24 mouse cellular contexts compared by ENCODE assay signal in genomic region chr10:107948038-107948437, GRCm38 (mm10). TPM values are rescaled to one million over a fixed set of nuclear protein-coding genes. Genes with fewer than 3 reads are reported as not detected.
A peak's percentile ranks its signal among the peaks of the same experiment; 100 is the strongest.
DNase-seq lines count a peak whose midpoint lies in the region; ATAC-seq and TF ChIP-seq lines count a peak whose summit lies in the region.
"Had no signal": no experiment of that assay in that cellular context is flagged by ENCODE, and none has a peak within 500 bp of the region (broad histone marks: within the 10 kb centered on the region; RNA-seq: fewer than 3 reads in every experiment).

No protein-coding gene starts in this region.

- no peaks in the 10 kb centered on the region for H3K27me3 ChIP-seq in C2C12 (ENCODE audit: control insufficient read depth, insufficient read depth, insufficient read length)
- H3K27me3 ChIP-seq in liver, embryonic 14.5 days (ENCODE audit: control insufficient read depth, insufficient read depth, low read length): no peaks in the 10 kb centered on the region
- no peaks in the 10 kb centered on the region for H3K27me3 ChIP-seq in midbrain, embryonic 13.5 days
- H3K27me3 ChIP-seq: forebrain, embryonic 12.5 days; heart, embryonic 15.5 days; limb, embryonic 15.5 days; midbrain, embryonic 15.5 days; stomach, embryonic 15.5 days had no signal

- H3K9me3 ChIP-seq in liver, embryonic 14.5 days (ENCODE audit: control insufficient read depth, low read length): no peaks in the 10 kb centered on the region
- no peaks in the 10 kb centered on the region for H3K9me3 ChIP-seq in midbrain, embryonic 13.5 days
- H3K9me3 ChIP-seq: embryonic facial prominence, embryonic 10.5 days; forebrain, embryonic 12.5 days; heart, embryonic 15.5 days; limb, embryonic 15.5 days; midbrain, embryonic 15.5 days; stomach, embryonic 15.5 days had no signal

- H3K4me1 ChIP-seq in liver, embryonic 14.5 days (replicated peaks; ENCODE audit: control insufficient read depth in 2 of 2, insufficient read depth in 2 of 2, low read length in 1 of 2): 0 out of 4 replicates have a peak, but pooled peaks cover 0 to 2% of the 10 kb centered on the region in 2 experiments
- H3K4me1 ChIP-seq in midbrain, embryonic 13.5 days (replicated peaks): no peaks in the 10 kb centered on the region
- H3K4me1 ChIP-seq: forebrain, embryonic 12.5 days; limb, embryonic 15.5 days; midbrain, embryonic 15.5 days; stomach, embryonic 15.5 days had no signal

- no peaks in the 10 kb centered on the region for H3K36me3 ChIP-seq in C2C12 (ENCODE audit: control insufficient read depth, insufficient read depth)
- no peaks in the 10 kb centered on the region for H3K36me3 ChIP-seq in liver, embryonic 14.5 days (replicated peaks; ENCODE audit: control insufficient read depth, insufficient read depth, low read depth)
- H3K36me3 ChIP-seq in midbrain, embryonic 13.5 days: no peaks in the 10 kb centered on the region
- H3K36me3 ChIP-seq: embryonic facial prominence, embryonic 10.5 days; forebrain, embryonic 12.5 days; heart, embryonic 15.5 days; limb, embryonic 15.5 days; midbrain, embryonic 15.5 days; stomach, embryonic 15.5 days had no signal

- H3K27ac ChIP-seq in liver, embryonic 14.5 days: no peak overlapping the region
- no peak overlapping the region for H3K27ac ChIP-seq in midbrain, embryonic 13.5 days
- H3K27ac ChIP-seq: embryonic facial prominence, embryonic 10.5 days; forebrain, embryonic 12.5 days; heart, adult 2 months; heart, embryonic 15.5 days; hindbrain, postnatal 0 days; kidney, postnatal 0 days; limb, embryonic 15.5 days; macrophage; midbrain, embryonic 15.5 days; stomach, embryonic 15.5 days had no signal

- no peak overlapping the region for H3K4me3 ChIP-seq in C2C12 (ENCODE audit: insufficient read depth, poor library complexity, severe bottlenecking)
- H3K4me3 ChIP-seq in liver, embryonic 14.5 days (ENCODE audit: insufficient read depth in 1 of 2, low read depth in 2 of 2, low read length in 2 of 2): no peak overlapping the region
- no peak overlapping the region for H3K4me3 ChIP-seq in midbrain, embryonic 13.5 days (replicated peaks)
- H3K4me3 ChIP-seq: embryonic facial prominence, embryonic 10.5 days; forebrain, embryonic 12.5 days; heart, adult 2 months; heart, embryonic 15.5 days; limb, embryonic 15.5 days; midbrain, embryonic 15.5 days; stomach, embryonic 15.5 days had no signal

- peak; percentile 32 for DNase-seq in NIH3T3 (ENCODE audit: low read depth)
- DNase-seq in liver, embryonic 14.5 days (ENCODE audit: low read depth in 3 of 3, low spot score in 3 of 3): no peak
- DNase-seq in urinary bladder, postnatal 10 days (ENCODE audit: low spot score): no peak
- DNase-seq in cerebellum, postnatal 10 days: no peak
- DNase-seq: adrenal gland, adult 8-10 months; cerebellum, adult 11-12 months; gastrocnemius, postnatal 14 days; heart, adult 2 months; heart, postnatal 4 days; kidney, adult 11 months; right cerebral cortex, postnatal 25 days; thymus, adult 2 months had no signal

- H3K9ac ChIP-seq in liver, embryonic 14.5 days (replicated peaks): no peak overlapping the region
- H3K9ac ChIP-seq in midbrain, embryonic 13.5 days (replicated peaks): no peak overlapping the region
- H3K9ac ChIP-seq: forebrain, embryonic 12.5 days; heart, embryonic 15.5 days; limb, embryonic 15.5 days; midbrain, embryonic 15.5 days; stomach, embryonic 15.5 days had no signal

- ATAC-seq in liver, embryonic 14.5 days (ENCODE audit: insufficient read depth): peak; percentile 21; the same call in 1 of the 2 replicates
- peak; percentile 60 for ATAC-seq in monocyte, adult 5-6 weeks (replicated peaks; ENCODE audit: insufficient number of reproducible peaks, low FRiP score, low TSS enrichment, poor library complexity, severe bottlenecking)
- no peak for ATAC-seq in midbrain, embryonic 13.5 days
- ATAC-seq: hindbrain, postnatal 0 days; midbrain, embryonic 15.5 days had no signal

- TF ChIP-seq EP300 in liver, embryonic 14.5 days (IDR thresholded peaks at IDR 0.05; ENCODE audit: low read depth): no peak

- WGBS in liver, embryonic 14.5 days (ENCODE audit: insufficient replicate concordance): 15% methylated on average over 1 of the region's 1 CpGs
- 74% methylated on average over 1 of the region's 1 CpGs for WGBS in midbrain, embryonic 13.5 days

- no peaks in the 10 kb centered on the region for H3K79me2 ChIP-seq in C2C12 (ENCODE audit: control insufficient read depth, insufficient read depth)

- H3K79me3 ChIP-seq in C2C12 (ENCODE audit: low read depth): no peaks in the 10 kb centered on the region

- H3ac ChIP-seq in C2C12 (ENCODE audit: control insufficient read depth, insufficient read length, low read depth): no peak overlapping the region

- no peak for TF ChIP-seq CTCF in C2C12 (IDR thresholded peaks at IDR 0.05; ENCODE audit: control insufficient read depth, insufficient read depth, insufficient read length)
- no peak for TF ChIP-seq CTCF in liver, embryonic 14.5 days (IDR thresholded peaks at IDR 0.05; ENCODE audit: low read depth)

- no peak overlapping the region for H3K4me2 ChIP-seq in liver, embryonic 14.5 days (ENCODE audit: low read depth)
- no peak overlapping the region for H3K4me2 ChIP-seq in midbrain, embryonic 13.5 days (replicated peaks)
- H3K4me2 ChIP-seq: forebrain, embryonic 12.5 days; heart, embryonic 15.5 days; limb, embryonic 15.5 days; midbrain, embryonic 15.5 days; stomach, embryonic 15.5 days had no signal

TF ChIP-seq in C2C12, 6 proteins besides CTCF, POLR2A, EP300 and RAD21:
- TF ChIP-seq MYOD1 (IDR thresholded peaks at IDR 0.05; ENCODE audit: control insufficient read depth, insufficient read length, low read depth) (peak; percentile 49), CEBPB (IDR thresholded peaks at IDR 0.05; ENCODE audit: low read depth) (peak; percentile 92), FOSL1 (IDR thresholded peaks at IDR 0.05; ENCODE audit: insufficient read depth, low read length, poor library complexity, severe bottlenecking) (no peak)

RNA-seq across cellular contexts. Expression of gene Otogl, which starts 36.1 kb away (rescaled TPM):
- polyA plus RNA-seq in C2C12 (2012; fragmentation: generic; extraction: Trizol): 0.01 TPM
- under 0.01 and 0.01 TPM in 2 replicates for polyA plus RNA-seq in liver, embryonic 14.5 days (2012; rRNA removed)
- polyA plus RNA-seq in liver, embryonic 14.5 days (2014; fragmentation: Nextera tagmentation; extraction: Ambion mirVana): not detected in 2 replicates
- total RNA-seq in monocyte, adult 5-6 weeks (2017): not detected in 3 replicates
- polyA plus RNA-seq in midbrain, embryonic 13.5 days (2015; fragmentation: Nextera tagmentation; extraction: Ambion mirVana): 0.03 TPM in 2 replicates
- polyA plus RNA-seq: forebrain, embryonic 12.5 days; macrophage; midbrain, embryonic 15.5 days had no signal
